Mouse (Mus musculus) heart, embryonic 10.5 days (tissue): ENCODE data around the gene Ostc. TPM values are rescaled to one million over a fixed set of nuclear protein-coding genes. Genes with fewer than 3 reads are reported as not detected.

Experiments used
- DNase-seq: peaks from one replicate; pipeline ENCODE4 v3.0.0-alpha.2; 2017; ENCODE audit warnings: low spot score
- H3K27ac ChIP-seq: fragments of 300-500 bp; sonication (generic); 2 replicates; pipeline ENCODE4 v1.5.1; 2016; ENCODE audit warnings: mild to moderate bottlenecking
- H3K27me3 ChIP-seq: fragments of 300-500 bp; sonication (generic); 2 replicates; pipeline ENCODE4 v1.6.1; 2016; ENCODE audit warnings: mild to moderate bottlenecking; ENCODE audit not compliant: poor library complexity, insufficient read depth, severe bottlenecking
- H3K36me3 ChIP-seq: fragments of 300-500 bp; sonication (generic); 2 replicates; pipeline ENCODE4 v1.6.1; 2016; ENCODE audit warnings: mild to moderate bottlenecking, moderate library complexity
- H3K4me1 ChIP-seq: fragments of 300-500 bp; sonication (generic); 2 replicates; pipeline ENCODE4 v1.6.1; 2016; ENCODE audit warnings: mild to moderate bottlenecking
- H3K4me3 ChIP-seq: fragments of 300-500 bp; sonication (generic); 2 replicates; pipeline ENCODE4 v1.5.1; 2016; ENCODE audit warnings: mild to moderate bottlenecking, moderate library complexity
- H3K9me3 ChIP-seq: fragments of 300-500 bp; sonication (generic); 2 replicates; pipeline ENCODE4 v1.6.1; 2016; ENCODE audit warnings: mild to moderate bottlenecking, moderate library complexity
- WGBS: fragments of 180-500 bp; shearing (Covaris S2); methylation state at CpG from one replicate; pipeline ENCODE4 v1.1.7; 2016; 5-methylcytosine and 5-hydroxymethylcytosine counted together
- polyA plus RNA-seq: library from polyadenylated mRNA; unstranded; fragments of >200 nt; fragmentation: Nextera tagmentation; extraction: Ambion mirVana; gene quantifications from 2 replicates; pipeline ENCODE4 v1.2.1, GENCODE M21; 2016

Gene Ostc
- polyA plus RNA-seq, 1 experiment from 2014 or later = 342 TPM

DNA sequence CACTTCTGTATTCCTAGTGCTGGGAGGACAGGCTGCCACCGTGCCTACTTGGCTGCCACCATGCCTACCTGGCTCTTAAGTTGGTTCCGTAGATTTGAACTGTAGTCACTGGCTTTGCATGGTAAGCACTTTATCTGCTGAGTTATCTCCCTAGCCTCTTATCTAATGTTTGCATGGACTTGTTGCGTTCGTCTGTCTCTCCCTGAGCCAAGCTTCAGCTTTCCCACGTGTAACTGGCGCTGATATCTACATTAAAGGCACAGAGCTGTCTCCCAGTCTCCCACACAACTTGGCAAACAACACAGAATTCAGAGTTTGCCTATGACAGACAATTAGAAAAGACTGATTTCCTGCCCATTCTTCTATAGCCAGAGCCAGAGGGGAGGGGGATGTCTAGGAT lies 48.6 kb downstream of the Ostc start:
- 33% methylated on average over 6 of the region's 6 CpGs for WGBS
- Histone ChIP-seq H3K27ac (no peak overlapping the region), H3K9me3 (no peaks in the 10 kb centered on the region), H3K36me3 (no peaks in the 10 kb centered on the region), H3K27me3 (no peaks in the 10 kb centered on the region), H3K4me3 (no peak overlapping the region), H3K4me1 (no peaks in the 10 kb centered on the region; the same call in 1 of the 2 replicates)
- peak; percentile 66 for DNase-seq

DNA sequence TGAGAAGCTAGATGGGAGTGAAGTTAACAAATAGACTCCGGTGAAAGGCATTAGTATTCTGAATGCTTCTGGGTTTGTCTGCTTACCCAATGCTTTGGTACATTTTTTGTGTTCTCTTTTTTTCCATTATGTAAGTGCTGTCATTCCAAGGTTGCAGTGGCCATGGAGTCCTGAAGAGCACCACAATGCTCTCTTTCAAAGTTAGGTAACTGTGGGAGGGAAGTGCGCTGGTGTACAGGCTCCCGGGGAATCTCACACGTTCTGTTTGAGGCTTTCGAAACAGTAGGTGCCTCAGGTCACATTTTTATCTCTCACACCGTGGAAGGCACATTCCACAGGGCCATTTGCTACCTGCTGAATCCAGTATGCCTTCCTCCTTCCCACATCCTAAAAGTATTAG lies 59.7 kb downstream of the Ostc start:
- 35% methylated on average over 6 of the region's 6 CpGs for WGBS
- Histone ChIP-seq H3K9me3 (no peaks in the 10 kb centered on the region), H3K27ac (no peak overlapping the region), H3K4me3 (no peak overlapping the region), H3K36me3 (no peaks in the 10 kb centered on the region), H3K27me3 (no peaks in the 10 kb centered on the region), H3K4me1 (no peaks in the 10 kb centered on the region)
- DNase-seq = no peak

DNA sequence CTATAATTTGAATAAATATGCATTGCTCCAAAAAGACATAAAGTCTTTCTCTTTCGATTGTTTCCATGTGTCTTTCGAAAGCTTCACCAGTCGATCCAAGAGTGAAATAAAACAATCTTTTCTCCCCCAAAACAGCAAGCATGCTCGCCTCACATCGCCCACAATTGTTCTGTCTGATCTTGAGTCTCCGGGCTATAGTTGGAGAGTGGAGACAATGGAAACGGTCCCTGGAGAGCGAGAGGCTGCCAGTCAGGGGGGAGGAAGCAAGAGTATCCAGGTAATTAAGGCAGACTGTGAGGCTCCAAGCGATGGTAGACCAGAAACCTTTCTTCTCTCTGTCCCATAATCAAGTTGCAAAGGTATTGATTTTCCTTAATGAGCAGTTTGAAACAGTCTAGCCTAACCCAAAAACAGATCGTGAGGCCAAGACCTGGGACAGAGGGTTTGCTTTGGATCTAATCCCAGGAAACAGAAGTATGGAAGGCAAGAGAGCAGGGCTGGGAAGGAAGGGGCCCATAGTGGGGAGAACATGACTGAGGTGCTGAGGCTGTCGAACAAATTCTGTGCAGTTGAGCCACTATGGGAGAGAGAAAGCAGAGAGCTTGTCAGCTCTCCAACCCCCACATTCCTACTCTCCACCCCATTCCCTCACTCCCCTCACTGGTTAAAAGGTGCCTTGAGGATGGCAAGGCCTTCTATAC lies 63.0 kb downstream of the Ostc start:
- no peak for DNase-seq
- Histone ChIP-seq H3K27me3 (no peaks in the 10 kb centered on the region), H3K4me1 (no peaks in the 10 kb centered on the region), H3K27ac (no peak overlapping the region), H3K9me3 (no peaks in the 10 kb centered on the region), H3K36me3 (no peaks in the 10 kb centered on the region), H3K4me3 (no peak overlapping the region)
- WGBS = 79% methylated on average over 11 of the region's 11 CpGs

Other genes with a start within 250 kb of the Ostc start
- gene Etnppl, start 92.0 kb downstream of the Ostc start, polyA plus RNA-seq = not detected in 2 replicates
- gene Rpl34, start 21.0 kb upstream of the Ostc start, polyA plus RNA-seq = 658 and 756 TPM in 2 replicates